Mouse (Mus musculus) frontal cortex, postnatal 14 days (tissue): ENCODE measurements at regions not wholly inside any gene's neighbourhood (a gene's known extent, or its start where the extent isn't known, plus 50 kb on each side); places are given as distances from the start of the nearest gene placed in this dataset.
A peak's percentile ranks its signal among the peaks of the same experiment; 100 is the strongest.
"Not testable (repeated sequence)": the region's sequence is repeated elsewhere in the genome, so short reads cannot be mapped to it uniquely, and the experiment has no call there.

Experiments
- DNase-seq, 2 experiments: peaks; one replicate each; pipeline ENCODE4 v3.0.0; 2022; ENCODE audit warnings: low spot score in 2 of 2

- DNase-seq = no peak
These were observed 119.9 kb downstream of the Plod2 start for GRCm38 (mm10) chr9:92661938-92662337.

- DNase-seq = no peak
These were observed 125.4 kb downstream of the Plod2 start for GRCm38 (mm10) chr9:92667361-92667881.

GRCm38 (mm10) chr9:92671966-92672365 is 129.9 kb downstream of the Plod2 start:
- DNase-seq = no peak

GRCm38 (mm10) chr9:92694361-92695016 is 152.5 kb downstream of the Plod2 start:
- no peak for DNase-seq

GRCm38 (mm10) chr9:92697971-92698370 is 155.9 kb downstream of the Plod2 start:
- DNase-seq = no peak

- DNase-seq = no peak
These were observed 162.7 kb downstream of the Plod2 start for GRCm38 (mm10) chr9:92704752-92705151.

- DNase-seq = no peak
These were observed 165.0 kb downstream of the Plod2 start for GRCm38 (mm10) chr9:92707011-92707410.

- DNase-seq = no peak
These were observed 175.2 kb downstream of the Plod2 start for GRCm38 (mm10) chr9:92717176-92717575.

- no peak for DNase-seq
These were observed 176.3 kb downstream of the Plod2 start for GRCm38 (mm10) chr9:92718337-92718736.

- no peak for DNase-seq
These were observed 177.2 kb downstream of the Plod2 start for GRCm38 (mm10) chr9:92719251-92719650.

- no peak for DNase-seq
These were observed 186.8 kb downstream of the Plod2 start for GRCm38 (mm10) chr9:92728864-92729263.

- DNase-seq = peak; percentile 9 to 22
These were observed 189.4 kb downstream of the Plod2 start for GRCm38 (mm10) chr9:92731396-92731795.

GRCm38 (mm10) chr9:92767532-92767931 is 225.5 kb downstream of the Plod2 start:
- no peak for DNase-seq

- peak; percentile 15 to 38 for DNase-seq
These were observed 226.4 kb downstream of the Plod2 start for GRCm38 (mm10) chr9:92768432-92768831.

- no peak for DNase-seq
These were observed 227.5 kb downstream of the Plod2 start for GRCm38 (mm10) chr9:92769528-92769927.

- DNase-seq = no peak
These were observed 229.0 kb downstream of the Plod2 start for GRCm38 (mm10) chr9:92771002-92771401.

GRCm38 (mm10) chr9:92771716-92772115 is 229.7 kb downstream of the Plod2 start:
- DNase-seq = no peak

GRCm38 (mm10) chr9:92782922-92783454 is 241.0 kb downstream of the Plod2 start:
- DNase-seq = no peak

GRCm38 (mm10) chr9:92799695-92800094 is 257.7 kb downstream of the Plod2 start:
- DNase-seq = no peak

GRCm38 (mm10) chr9:92809469-92809868 is 267.4 kb downstream of the Plod2 start:
- no peak for DNase-seq

GRCm38 (mm10) chr9:92820721-92821120 is 278.7 kb downstream of the Plod2 start:
- no peak for DNase-seq

- DNase-seq = no peak
These were observed 284.8 kb downstream of the Plod2 start for GRCm38 (mm10) chr9:92826708-92827353.

- DNase-seq = not testable (repeated sequence)
These were observed 294.1 kb downstream of the Plod2 start for GRCm38 (mm10) chr9:92836156-92836555.
